Comparison of ENCODE assay signal across 21 mouse cellular contexts in genomic region chr2:103294526-103294925, GRCm38 (mm10). TPM values are rescaled to one million over a fixed set of nuclear protein-coding genes. Genes with fewer than 3 reads are reported as not detected.
DNase-seq lines count a peak whose midpoint lies in the region; ATAC-seq and TF ChIP-seq lines count a peak whose summit lies in the region.
"Had no signal": no experiment of that assay in that cellular context is flagged by ENCODE, and none has a peak within 500 bp of the region (broad histone marks: within the 10 kb centered on the region; RNA-seq: fewer than 3 reads in every experiment).

No protein-coding gene starts in this region.

- no peak overlapping the region for H3K9ac ChIP-seq in hindbrain, embryonic 13.5 days
- no peak overlapping the region for H3K9ac ChIP-seq in ES-Bruce4 (ENCODE audit: low read depth, poor library complexity, severe bottlenecking)
- no peak overlapping the region for H3K9ac ChIP-seq in embryonic facial prominence, embryonic 14.5 days (ENCODE audit: low read depth, low read length)
- H3K9ac ChIP-seq: embryonic facial prominence, embryonic 13.5 days; forebrain, embryonic 13.5 days; liver, embryonic 15.5 days had no signal

- intact Hi-C loops in left cerebral cortex, postnatal 25 days (cut with DNase I): no loop called here
- intact Hi-C loops in gastrocnemius, adult 2 months (cut with DNase I): no loop called here

- TF ChIP-seq CTCF in ES-Bruce4 (IDR thresholded peaks at IDR 0.05; ENCODE audit: low read depth, low read length): no peak
- TF ChIP-seq CTCF in gastrocnemius, adult 2 months (IDR thresholded peaks at IDR 0.05): no peak

- H3K4me2 ChIP-seq in hindbrain, embryonic 13.5 days: no peak overlapping the region
- H3K4me2 ChIP-seq in embryonic facial prominence, embryonic 14.5 days (ENCODE audit: low read depth, low read length): no peak overlapping the region
- H3K4me2 ChIP-seq: embryonic facial prominence, embryonic 13.5 days; forebrain, embryonic 13.5 days; liver, embryonic 15.5 days had no signal

- TF ChIP-seq EP300 in ES-Bruce4 (IDR thresholded peaks at IDR 0.05; ENCODE audit: insufficient read depth, low read depth, low read length): peak; percentile 53; the same call in 1 of the 2 replicates

- H3K27ac ChIP-seq in hindbrain, embryonic 10.5 days: 0 out of 2 replicates have a peak overlapping the region, but pooled peaks have one; percentile 45
- H3K27ac ChIP-seq in hindbrain, embryonic 13.5 days: no peak overlapping the region
- peak overlapping the region; percentile 21 for H3K27ac ChIP-seq in ES-Bruce4 (ENCODE audit: insufficient read depth, low read length)
- H3K27ac ChIP-seq in embryonic facial prominence, embryonic 14.5 days (replicated peaks; ENCODE audit: low read depth, low read length): no peak overlapping the region
- H3K27ac ChIP-seq in gastrocnemius, adult 2 months: no peak overlapping the region
- H3K27ac ChIP-seq: forebrain, embryonic 13.5 days; heart, adult 2 months; liver, embryonic 15.5 days had no signal

- no peak overlapping the region for H3K4me3 ChIP-seq in hindbrain, embryonic 10.5 days
- no peak overlapping the region for H3K4me3 ChIP-seq in hindbrain, embryonic 13.5 days
- no peak overlapping the region for H3K4me3 ChIP-seq in ES-Bruce4 (ENCODE audit: low read depth, low read length)
- H3K4me3 ChIP-seq in embryonic facial prominence, embryonic 14.5 days (ENCODE audit: low read depth, low read length): no peak overlapping the region
- H3K4me3 ChIP-seq in gastrocnemius, adult 2 months: no peak overlapping the region
- H3K4me3 ChIP-seq: embryonic facial prominence, embryonic 13.5 days; forebrain, embryonic 13.5 days; heart, adult 2 months; liver, embryonic 15.5 days had no signal

- no peak for ATAC-seq in hindbrain, embryonic 13.5 days (ENCODE audit: low FRiP score)
- ATAC-seq in embryonic facial prominence, embryonic 14.5 days (ENCODE audit: low read depth): peak; percentile 48; the same call in 1 of the 2 replicates
- ATAC-seq: activated CD4-positive, CD25-positive, alpha-beta regulatory T cell, adult 4 months; forebrain, embryonic 13.5 days had no signal

- no peak for DNase-seq in hindbrain, embryonic 10.5 days (ENCODE audit: low spot score)
- peak; percentile 59 for DNase-seq in embryonic facial prominence, embryonic 14.5 days (ENCODE audit: low spot score)
- DNase-seq in kidney, postnatal 4 days: peak; percentile 45 to 56
- DNase-seq in left cerebral cortex, postnatal 25 days (ENCODE audit: low spot score in 2 of 2): no peak
- DNase-seq in gastrocnemius, adult 2 months: no peak
- no peak for DNase-seq in adrenal gland, postnatal 4 days (ENCODE audit: low spot score in 2 of 2)
- DNase-seq: adrenal gland, postnatal 36 days; cerebellum, postnatal 14 days; heart, adult 2 months; heart, postnatal 10 days; thymus, postnatal 36 days had no signal

- no peaks in the 10 kb centered on the region for H3K36me3 ChIP-seq in hindbrain, embryonic 10.5 days
- no peaks in the 10 kb centered on the region for H3K36me3 ChIP-seq in hindbrain, embryonic 13.5 days
- no peaks in the 10 kb centered on the region for H3K36me3 ChIP-seq in ES-Bruce4 (ENCODE audit: control insufficient read depth, insufficient read depth, low read length, poor library complexity, severe bottlenecking)
- no peaks in the 10 kb centered on the region for H3K36me3 ChIP-seq in embryonic facial prominence, embryonic 14.5 days (ENCODE audit: control insufficient read depth, insufficient read depth, low read length)
- H3K36me3 ChIP-seq: embryonic facial prominence, embryonic 13.5 days; G1E; liver, embryonic 15.5 days had no signal

- H3K4me1 ChIP-seq in hindbrain, embryonic 10.5 days (replicated peaks): peaks cover 11% of the 10 kb centered on the region
- H3K4me1 ChIP-seq in hindbrain, embryonic 13.5 days (replicated peaks): peaks cover 2% of the 10 kb centered on the region; the same call in 1 of the 2 replicates
- H3K4me1 ChIP-seq in ES-Bruce4 (ENCODE audit: control insufficient read depth, insufficient read depth, low read length): peaks cover 4% of the 10 kb centered on the region
- peaks cover 3% of the 10 kb centered on the region; the same call in 1 of the 2 replicates for H3K4me1 ChIP-seq in embryonic facial prominence, embryonic 14.5 days (ENCODE audit: control insufficient read depth, insufficient read depth, low read length)

- no peaks in the 10 kb centered on the region for H3K9me3 ChIP-seq in hindbrain, embryonic 10.5 days
- no peaks in the 10 kb centered on the region for H3K9me3 ChIP-seq in hindbrain, embryonic 13.5 days
- no peaks in the 10 kb centered on the region for H3K9me3 ChIP-seq in ES-Bruce4 (replicated peaks; ENCODE audit: control insufficient read depth, insufficient read depth, low read length, poor library complexity, severe bottlenecking)
- no peaks in the 10 kb centered on the region for H3K9me3 ChIP-seq in embryonic facial prominence, embryonic 14.5 days (ENCODE audit: control insufficient read depth, low read length)
- H3K9me3 ChIP-seq: embryonic facial prominence, embryonic 13.5 days; forebrain, embryonic 13.5 days; G1E; liver, embryonic 15.5 days had no signal

- no peak for TF ChIP-seq POLR2A in ES-Bruce4 (IDR thresholded peaks at IDR 0.05; ENCODE audit: insufficient read depth, low read length)

- no peaks in the 10 kb centered on the region; the same call in 1 of the 2 replicates for H3K27me3 ChIP-seq in hindbrain, embryonic 10.5 days (ENCODE audit: insufficient read depth, poor library complexity, severe bottlenecking)
- H3K27me3 ChIP-seq in hindbrain, embryonic 13.5 days: no peaks in the 10 kb centered on the region
- no peaks in the 10 kb centered on the region for H3K27me3 ChIP-seq in ES-Bruce4 (ENCODE audit: control insufficient read depth, insufficient read depth, low read length, poor library complexity, severe bottlenecking)
- no peaks in the 10 kb centered on the region for H3K27me3 ChIP-seq in embryonic facial prominence, embryonic 14.5 days (replicated peaks; ENCODE audit: control insufficient read depth, insufficient read depth, low read length)
- H3K27me3 ChIP-seq: embryonic facial prominence, embryonic 13.5 days; forebrain, embryonic 13.5 days; liver, embryonic 15.5 days had no signal

- 10% methylated on average over 3 of the region's 3 CpGs for WGBS in hindbrain, embryonic 10.5 days
- WGBS in hindbrain, embryonic 13.5 days: 8% methylated on average over 3 of the region's 3 CpGs
- WGBS in embryonic facial prominence, embryonic 14.5 days: 25% methylated on average over 3 of the region's 3 CpGs

RNA-seq across cellular contexts. Expression of gene Ehf, which starts 8.6 kb away (rescaled TPM):
- polyA plus RNA-seq in hindbrain, embryonic 10.5 days (2016; fragmentation: Nextera tagmentation; extraction: Ambion mirVana): 0.18 TPM in 1 of 2 replicates, not detected in the other
- polyA plus RNA-seq in hindbrain, embryonic 13.5 days (2015; fragmentation: Nextera tagmentation; extraction: Ambion mirVana): 0.09 and 0.13 TPM in 2 replicates
- not detected in 2 replicates for polyA plus RNA-seq in ES-Bruce4 (2011; ENCODE audit: insufficient read depth, insufficient read length, low read depth, missing spikeins)
- 8.4 and 13.1 TPM in 2 replicates for polyA plus RNA-seq in embryonic facial prominence, embryonic 14.5 days (2014; fragmentation: Nextera tagmentation; extraction: Ambion mirVana)
- total RNA-seq in left cerebral cortex, postnatal 25 days (2021): under 1 TPM; 0.18 to 0.23 TPM
- total RNA-seq in gastrocnemius, adult 2 months (2021): under 1 TPM in 1 of 2 experiments, not detected in 1; 0.23 TPM
- total RNA-seq in adrenal gland, postnatal 4 days (2021): 1 to 10 TPM in 1 of 2 experiments, not detected in 1; 4.7 TPM
- total RNA-seq: heart, adult 2 months; layer of hippocampus, postnatal 14 days; megakaryocyte-erythroid progenitor cell, adult 5-6 weeks had no signal
- polyA plus RNA-seq: activated CD4-positive, CD25-positive, alpha-beta regulatory T cell, adult 4 months; limb, embryonic 11.5 days had no signal

Comparison
In these comparisons a context has a peak if more than half of its experiments do, and no peak if none do; other contexts are left out.
1. H3K27ac ChIP-seq: peak in hindbrain, embryonic 10.5 days (single experiment) and ES-Bruce4 (single experiment); none in hindbrain, embryonic 13.5 days (single experiment), embryonic facial prominence, embryonic 14.5 days (single experiment) and gastrocnemius, adult 2 months (single experiment).
2. DNase-seq: peak in embryonic facial prominence, embryonic 14.5 days (single experiment) and kidney, postnatal 4 days (2 of 2); none in hindbrain, embryonic 10.5 days (single experiment), left cerebral cortex, postnatal 25 days (0 of 2), gastrocnemius, adult 2 months (single experiment) and adrenal gland, postnatal 4 days (0 of 2).